Mouse (Mus musculus) left cerebral cortex, adult 8-10 months (tissue): ENCODE measurements around the gene Myb. TPM values are rescaled to one million over a fixed set of nuclear protein-coding genes. Genes with fewer than 3 reads are reported as not detected.
"Not testable (repeated sequence)": the region's sequence is repeated elsewhere in the genome, so short reads cannot be mapped to it uniquely, and the experiment has no call there.

ENCODE experiments used
- DNase-seq, 2 experiments: peaks; one replicate each; pipeline ENCODE4 v3.0.0; 2022; ENCODE audit warnings: low spot score in 2 of 2
- total RNA-seq, 4 experiments: library from RNA; stranded (reverse); gene quantifications; 2 replicates each; pipeline ENCODE4 v1.2.4; 2022

The Myb gene
- total RNA-seq, 4 experiments from 2014 or later = 0.22 to 0.50 (median 0.31) TPM

- DNase-seq = no peak
These were observed 11.9 kb upstream of the Myb start for GRCm38 (mm10) chr10:21172650-21173200.

- no peak for DNase-seq
These were observed 7.7 kb upstream of the Myb start for GRCm38 (mm10) chr10:21168466-21168865.

GRCm38 (mm10) chr10:21167842-21168241 lies 7.1 kb upstream of the Myb start:
- no peak for DNase-seq

- DNase-seq = no peak
These were observed 6.4 kb upstream of the Myb start for GRCm38 (mm10) chr10:21167165-21167564.

GRCm38 (mm10) chr10:21165411-21165810 lies 4.6 kb upstream of the Myb start:
- DNase-seq = no peak

GRCm38 (mm10) chr10:21162124-21162523 lies 1.3 kb upstream of the Myb start:
- DNase-seq = no peak

- no peak for DNase-seq
These were observed 743 bp upstream of the Myb start for GRCm38 (mm10) chr10:21161359-21162094.

GRCm38 (mm10) chr10:21159697-21160394 lies 938 bp downstream of the Myb start:
- DNase-seq = no peak

- no peak for DNase-seq
These were observed 1.8 kb downstream of the Myb start for GRCm38 (mm10) chr10:21158918-21159443.

GRCm38 (mm10) chr10:21158111-21158917 lies 2.5 kb downstream of the Myb start:
- no peak for DNase-seq

GRCm38 (mm10) chr10:21156953-21157499 lies 3.8 kb downstream of the Myb start:
- no peak for DNase-seq

- DNase-seq = no peak
These were observed 4.4 kb downstream of the Myb start for GRCm38 (mm10) chr10:21156416-21156815.

GRCm38 (mm10) chr10:21154927-21155326 lies 5.9 kb downstream of the Myb start:
- no peak for DNase-seq

GRCm38 (mm10) chr10:21153433-21153832 lies 7.4 kb downstream of the Myb start:
- no peak for DNase-seq

GRCm38 (mm10) chr10:21152812-21153211 lies 8.0 kb downstream of the Myb start:
- no peak for DNase-seq

GRCm38 (mm10) chr10:21151320-21151719 lies 9.5 kb downstream of the Myb start:
- DNase-seq = no peak

GRCm38 (mm10) chr10:21149945-21150344 lies 10.8 kb downstream of the Myb start:
- not testable (repeated sequence) for DNase-seq

- DNase-seq = no peak
These were observed 14.1 kb downstream of the Myb start for GRCm38 (mm10) chr10:21146719-21147118.

- DNase-seq = no peak
These were observed 14.5 kb downstream of the Myb start for GRCm38 (mm10) chr10:21146263-21146662.

- peak; percentile 58 to 68 for DNase-seq
These were observed 15.9 kb downstream of the Myb start for GRCm38 (mm10) chr10:21144627-21145504.
